Mouse (Mus musculus) ES-E14 (cell line): ENCODE results near the gene Lrrn2. TPM values are rescaled to one million over a fixed set of nuclear protein-coding genes. Genes with fewer than 3 reads are reported as not detected.

Experiments used
- DNase-seq: peaks from one replicate; pipeline ENCODE4 v3.0.0-alpha.2; 2013; ENCODE audit warnings: low read depth, low spot score
- H3K27ac ChIP-seq: 2 replicates; pipeline ENCODE4 v1.5.1; 2012; ENCODE audit warnings: low read depth, mild to moderate bottlenecking, low read length, moderate library complexity, mixed read lengths; ENCODE audit not compliant: poor library complexity, insufficient read depth, severe bottlenecking
- H3K36me3 ChIP-seq: 2 replicates; pipeline ENCODE4 v1.6.1; 2012; ENCODE audit warnings: mild to moderate bottlenecking, low read length, moderate library complexity, mixed read lengths; ENCODE audit not compliant: control insufficient read depth, poor library complexity, insufficient read depth, severe bottlenecking
- H3K4me1 ChIP-seq, 2 experiments: fragments of 150-350 bp in 1 of 2; sonication (generic) in 1 of 2; 2 replicates each; pipeline ENCODE4 v1.6.1; 2012; ENCODE audit warnings: low read length in 2 of 2, mild to moderate bottlenecking in 1 of 2, mixed read lengths in 1 of 2; ENCODE audit not compliant: control insufficient read depth in 2 of 2, insufficient read depth in 2 of 2, poor library complexity in 1 of 2
- H3K4me3 ChIP-seq, 2 experiments: fragments of 150-350 bp in 1 of 2; sonication (generic) in 1 of 2; 2 replicates each; pipeline ENCODE4 v1.5.1; 2012; ENCODE audit warnings: low read length in 2 of 2, low read depth in 1 of 2, mild to moderate bottlenecking in 1 of 2, mixed read lengths in 1 of 2; ENCODE audit not compliant: insufficient read depth in 1 of 2, poor library complexity in 1 of 2, severe bottlenecking in 1 of 2
- H3K9ac ChIP-seq: 2 replicates; pipeline ENCODE4 v1.6.1; 2012; ENCODE audit warnings: low read depth, mild to moderate bottlenecking, low read length, mixed read lengths; ENCODE audit not compliant: poor library complexity, insufficient read depth, severe bottlenecking
- H3K9me3 ChIP-seq: fragments of 150-350 bp; sonication (generic); 2 replicates; pipeline ENCODE4 v1.6.1; 2012; ENCODE audit warnings: low read depth, mild to moderate bottlenecking, low read length; ENCODE audit not compliant: control insufficient read depth, insufficient read depth
- CHD2 ChIP-seq: IDR thresholded peaks from 2 replicates; pipeline ENCODE4 v1.6.1; 2014; ENCODE audit warnings: mild to moderate bottlenecking, low read depth, low read length, inconsistent platforms
- HCFC1 ChIP-seq: IDR thresholded peaks from 2 replicates; pipeline ENCODE4 v1.6.1; 2012; ENCODE audit warnings: low read length, inconsistent platforms, borderline replicate concordance; ENCODE audit not compliant: insufficient read depth
- MAFK ChIP-seq: IDR thresholded peaks from 2 replicates; pipeline ENCODE4 v1.6.1; 2014; ENCODE audit warnings: mild to moderate bottlenecking, low read depth, low read length, inconsistent platforms; ENCODE audit not compliant: insufficient read depth
- ZC3H11A ChIP-seq: IDR thresholded peaks from 2 replicates; pipeline ENCODE4 v1.6.1; 2012; ENCODE audit warnings: low read depth, mild to moderate bottlenecking, inconsistent platforms, low read length, borderline replicate concordance
- ZNF384 ChIP-seq: IDR thresholded peaks from 2 replicates; pipeline ENCODE4 v1.6.1; 2012; ENCODE audit warnings: low read depth, low read length, inconsistent platforms
- in situ Hi-C, 2 experiments: fragments of 600-800 bp; cut with MboI; formaldehyde crosslinking; loops; one replicate each; pipeline ENCODE4 v1.15.1; 2025; ENCODE audit warnings: low sequenced_read_pairs in 2 of 2, inconsistent platforms in 1 of 2; ENCODE audit not compliant: unreplicated experiment in 2 of 2
- total RNA-seq: library from RNA; depleted of rRNA; stranded (reverse); fragments of 300-350 nt; gene quantifications from 2 replicates; pipeline ENCODE4 v1.2.3, GENCODE M21; 2012

The Lrrn2 gene
- total RNA-seq, 1 experiment, result 3.0 TPM

DNA sequence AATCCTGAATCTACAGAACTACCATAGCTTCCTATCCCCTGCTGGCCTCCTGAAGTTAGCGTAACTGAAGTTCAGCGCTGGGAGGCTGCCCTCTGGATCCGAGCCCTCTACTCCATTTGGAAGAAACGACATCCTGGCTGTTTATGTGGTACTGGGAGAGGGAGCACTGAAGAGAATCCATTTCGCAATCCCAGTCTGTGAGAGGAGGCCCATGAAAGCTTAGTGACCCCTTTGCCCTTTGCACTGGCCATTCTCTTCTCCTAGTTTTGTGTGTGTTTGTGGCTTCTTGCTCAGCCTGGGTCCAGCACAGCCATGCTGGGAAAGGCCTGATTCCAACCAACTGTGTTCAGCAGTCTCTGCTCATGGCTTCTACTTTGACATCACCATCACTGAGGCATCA is 76.7 kb downstream of the Lrrn2 start:
- no peak overlapping the region for H3K27ac ChIP-seq
- H3K36me3 ChIP-seq, result no peaks in the 10 kb centered on the region
- H3K9ac ChIP-seq, result no peak overlapping the region
- in situ Hi-C loops, result no loop called here
- no peak overlapping the region for H3K4me3 ChIP-seq
- no peaks in the 10 kb centered on the region for H3K9me3 ChIP-seq
- peaks cover 0 to 2% of the 10 kb centered on the region in 2 experiments; a peak in 1 of 4 replicates for H3K4me1 ChIP-seq
- no peak for TF ChIP-seq HCFC1
- TF ChIP-seq ZC3H11A, result no peak
- no peak for TF ChIP-seq MAFK
- no peak for TF ChIP-seq CHD2
- no peak for TF ChIP-seq ZNF384
- no peak for DNase-seq

GRCm38 (mm10) chr1:132961751-132962150 is 81.7 kb downstream of the Lrrn2 start:
- Histone ChIP-seq H3K36me3 (no peaks in the 10 kb centered on the region), H3K9ac (no peak overlapping the region), H3K4me3 (no peak overlapping the region), H3K9me3 (no peaks in the 10 kb centered on the region), H3K4me1 (peaks cover 0 to 2% of the 10 kb centered on the region in 2 experiments; a peak in 1 of 4 replicates), H3K27ac (no peak overlapping the region)
- TF ChIP-seq MAFK (no peak), ZC3H11A (no peak), CHD2 (no peak), HCFC1 (no peak), ZNF384 (no peak)
- no peak for DNase-seq
- in situ Hi-C loops, result loop anchor here in 1 of 2 experiments (10.0 kb wide), 1 partner anchor 197 kb away; no protein-coding TSS in a partner anchor

DNA sequence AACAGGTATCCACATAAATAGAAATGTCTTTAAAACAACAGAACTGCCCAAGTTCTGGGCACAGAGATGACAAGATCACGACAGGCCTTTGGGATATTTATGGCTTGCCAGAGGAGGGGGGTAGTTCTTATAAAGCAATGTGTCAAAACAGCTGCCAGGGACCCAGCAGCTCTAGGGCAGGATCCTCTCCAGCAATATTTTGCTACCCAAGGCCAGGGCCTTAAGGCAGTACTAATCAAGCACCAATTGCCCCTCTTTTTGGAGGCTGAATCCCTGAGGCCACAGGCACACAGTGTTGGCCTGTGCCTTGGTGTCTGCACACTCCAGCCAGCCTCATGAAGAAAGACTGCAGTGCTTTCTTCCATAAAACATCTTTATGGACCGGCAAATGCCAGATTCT is 84.0 kb downstream of the Lrrn2 start:
- H3K4me3 ChIP-seq, result no peak overlapping the region
- H3K4me1 ChIP-seq, result peaks cover 0 to 2% of the 10 kb centered on the region in 2 experiments; a peak in 1 of 4 replicates
- TF ChIP-seq CHD2 (no peak), ZC3H11A (no peak), HCFC1 (no peak), MAFK (no peak), ZNF384 (no peak)
- no peak overlapping the region for H3K27ac ChIP-seq
- no peak overlapping the region for H3K9ac ChIP-seq
- no peak for DNase-seq
- in situ Hi-C loops, result loop anchor here in 1 of 2 experiments (10.0 kb wide), 1 partner anchor 199 kb away; no protein-coding TSS in a partner anchor
- H3K9me3 ChIP-seq, result no peaks in the 10 kb centered on the region
- no peaks in the 10 kb centered on the region for H3K36me3 ChIP-seq

- no peak for TF ChIP-seq HCFC1
- no peak for TF ChIP-seq CHD2
- no peak for TF ChIP-seq MAFK
- TF ChIP-seq ZC3H11A, result no peak
- TF ChIP-seq ZNF384, result no peak
- Histone ChIP-seq H3K36me3 (no peaks in the 10 kb centered on the region), H3K4me1 (peaks cover 0 to 2% of the 10 kb centered on the region in 2 experiments; a peak in 1 of 4 replicates), H3K4me3 (no peak overlapping the region), H3K9me3 (no peaks in the 10 kb centered on the region), H3K9ac (no peak overlapping the region), H3K27ac (no peak overlapping the region)
- no peak for DNase-seq
- in situ Hi-C loops, result loop anchor here (5.0 to 10.0 kb wide), 2 partner anchors 200 to 212 kb away; no protein-coding TSS in a partner anchor
These were observed 84.6 kb downstream of the Lrrn2 start for GRCm38 (mm10) chr1:132964691-132965090.

DNA sequence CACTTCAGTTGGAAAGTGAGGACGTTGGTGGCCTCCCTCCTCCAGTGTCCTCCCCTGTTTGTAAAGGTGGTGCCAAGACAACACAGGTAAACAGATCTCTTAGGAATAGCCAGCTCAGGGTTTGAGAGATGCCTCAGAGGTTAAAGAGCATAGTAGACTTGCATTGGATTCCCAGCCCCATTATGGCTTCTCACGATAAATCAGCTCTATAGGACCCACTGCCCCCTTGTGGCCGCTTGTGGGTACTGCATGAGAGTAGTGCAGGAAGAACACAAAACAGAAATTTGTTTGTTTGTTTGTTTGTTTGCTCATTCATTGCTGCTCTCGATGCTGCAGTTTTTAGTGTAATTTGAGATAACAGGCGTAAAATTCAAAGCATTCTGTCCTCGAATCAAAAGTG is 88.6 kb downstream of the Lrrn2 start:
- Histone ChIP-seq H3K9me3 (no peaks in the 10 kb centered on the region), H3K4me1 (peaks cover 0 to 2% of the 10 kb centered on the region in 2 experiments; a peak in 1 of 4 replicates), H3K9ac (no peak overlapping the region), H3K4me3 (no peak overlapping the region), H3K36me3 (no peaks in the 10 kb centered on the region), H3K27ac (no peak overlapping the region)
- TF ChIP-seq CHD2 (0 out of 2 replicates have a peak, but pooled peaks have one; percentile 24), HCFC1 (no peak), ZC3H11A (peak; percentile 86), ZNF384 (no peak), MAFK (no peak)
- peak; percentile 68 for DNase-seq
- in situ Hi-C loops, result loop anchor here (5.0 to 10.0 kb wide), 2 partner anchors 204 to 216 kb away; no protein-coding TSS in a partner anchor
